14 mouse cellular contexts compared by ENCODE assay signal in genomic region chr17:25374011-25374410, GRCm38 (mm10). TPM values are rescaled to one million over a fixed set of nuclear protein-coding genes. Genes with fewer than 3 reads are reported as not detected.
DNase-seq lines count a peak whose midpoint lies in the region; ATAC-seq lines count a peak whose summit lies in the region.
"Had no signal": no experiment of that assay in that cellular context is flagged by ENCODE, and none has a peak within 500 bp of the region (broad histone marks: within the 10 kb centered on the region; RNA-seq: fewer than 3 reads in every experiment).

No protein-coding gene starts in this region.

- H3K9me3 ChIP-seq in midbrain, embryonic 11.5 days (ENCODE audit: control insufficient read depth, low read length), result no peaks in the 10 kb centered on the region
- H3K9me3 ChIP-seq in midbrain, embryonic 10.5 days (replicated peaks), result no peaks in the 10 kb centered on the region
- H3K9me3 ChIP-seq: limb, embryonic 12.5 days; neural tube, embryonic 13.5 days had no signal

- H3K9ac ChIP-seq in midbrain, embryonic 11.5 days (ENCODE audit: low read length), result no peak overlapping the region
- H3K9ac ChIP-seq: limb, embryonic 12.5 days; neural tube, embryonic 13.5 days had no signal

- no peaks in the 10 kb centered on the region for H3K4me1 ChIP-seq in midbrain, embryonic 11.5 days (ENCODE audit: control insufficient read depth, insufficient read depth, low read length)
- H3K4me1 ChIP-seq in midbrain, embryonic 10.5 days, result no peaks in the 10 kb centered on the region; the same call in 1 of the 2 replicates
- H3K4me1 ChIP-seq: limb, embryonic 12.5 days; neural tube, embryonic 13.5 days had no signal

- no peaks in the 10 kb centered on the region for H3K36me3 ChIP-seq in midbrain, embryonic 11.5 days (ENCODE audit: control insufficient read depth, insufficient read depth, low read length)
- peaks cover 21% of the 10 kb centered on the region; the same call in 1 of the 2 replicates for H3K36me3 ChIP-seq in midbrain, embryonic 10.5 days

- peak; percentile 31 for DNase-seq in heart, postnatal 4 days
- no peak for DNase-seq in heart, adult 9 months (ENCODE audit: low spot score in 2 of 2)
- DNase-seq in midbrain, embryonic 11.5 days (ENCODE audit: low spot score, missing footprints), result peak; percentile 69
- DNase-seq in midbrain, embryonic 10.5 days (ENCODE audit: low spot score), result no peak
- DNase-seq in embryo, embryonic 10.5 days (ENCODE audit: low spot score), result peak; percentile 59
- DNase-seq in mesoderm, embryonic 11.5 days (ENCODE audit: low read depth, low spot score), result peak; percentile 32
- DNase-seq: cerebellum, adult 11-12 months; thymus, adult 2 months had no signal

- no peak overlapping the region for H3K27ac ChIP-seq in midbrain, embryonic 11.5 days (ENCODE audit: low read depth, low read length)
- no peak overlapping the region for H3K27ac ChIP-seq in midbrain, embryonic 10.5 days (replicated peaks)
- H3K27ac ChIP-seq: limb, embryonic 12.5 days; neural tube, embryonic 13.5 days had no signal

- H3K4me3 ChIP-seq in midbrain, embryonic 11.5 days (ENCODE audit: low read depth, low read length), result no peak overlapping the region
- no peak overlapping the region for H3K4me3 ChIP-seq in midbrain, embryonic 10.5 days
- H3K4me3 ChIP-seq: limb, embryonic 12.5 days; neural tube, embryonic 13.5 days had no signal

- 54% methylated on average over 9 of the region's 9 CpGs for WGBS in midbrain, embryonic 11.5 days
- 47% methylated on average over 9 of the region's 9 CpGs for WGBS in midbrain, embryonic 10.5 days

- no peak for ATAC-seq in midbrain, embryonic 11.5 days (ENCODE audit: low FRiP score)
- no peak for ATAC-seq in frontal cortex, adult (ENCODE audit: low TSS enrichment)
- ATAC-seq in inflammation-experienced regulatory T-cells, adult 6 months, result no peak

- H3K4me2 ChIP-seq in midbrain, embryonic 11.5 days, result no peak overlapping the region
- H3K4me2 ChIP-seq: limb, embryonic 12.5 days; neural tube, embryonic 13.5 days had no signal

- no peaks in the 10 kb centered on the region for H3K27me3 ChIP-seq in midbrain, embryonic 11.5 days (ENCODE audit: control insufficient read depth, insufficient read depth, low read length)
- peaks cover 7% of the 10 kb centered on the region; the same call in 1 of the 2 replicates for H3K27me3 ChIP-seq in midbrain, embryonic 10.5 days (ENCODE audit: low read depth, poor library complexity, severe bottlenecking)
- H3K27me3 ChIP-seq: neural tube, embryonic 13.5 days had no signal

RNA-seq across cellular contexts. Expression of gene Tpsg1, which starts 4.9 kb away (rescaled TPM):
- total RNA-seq in heart, postnatal 4 days (2021), result under 1 TPM in 1 of 2 experiments, not detected in 1; 0.24 TPM
- polyA plus RNA-seq in midbrain, embryonic 11.5 days (2014; fragmentation: Nextera tagmentation; extraction: Ambion mirVana), result not detected in 2 replicates
- polyA plus RNA-seq in midbrain, embryonic 10.5 days (2016; fragmentation: Nextera tagmentation; extraction: Ambion mirVana), result not detected in 2 replicates
- polyA plus RNA-seq in inflammation-experienced regulatory T-cells, adult 6 months (2017; shearing (Covaris generic)), result not detected
- total RNA-seq: ES-E14 had no signal
- polyA plus RNA-seq: gonadal fat pad, adult 2 months; limb, embryonic 12.5 days had no signal

RNA-seq across cellular contexts. Expression of gene Tpsb2, which starts 7.9 kb away (rescaled TPM):
- 10 to 100 TPM; 11.1 to 15.7 TPM for total RNA-seq in heart, postnatal 4 days (2021)
- not detected in 2 replicates for polyA plus RNA-seq in midbrain, embryonic 11.5 days (2014; fragmentation: Nextera tagmentation; extraction: Ambion mirVana)
- polyA plus RNA-seq in midbrain, embryonic 10.5 days (2016; fragmentation: Nextera tagmentation; extraction: Ambion mirVana), result not detected in 2 replicates
- not detected for polyA plus RNA-seq in inflammation-experienced regulatory T-cells, adult 6 months (2017; shearing (Covaris generic))
- total RNA-seq: ES-E14 had no signal
- polyA plus RNA-seq: limb, embryonic 12.5 days; neural tube, embryonic 13.5 days had no signal

RNA-seq across cellular contexts. Expression of gene Tpsab1, which starts 28.6 kb away (rescaled TPM):
- 1 to 10 TPM; 3.9 to 6.7 TPM for total RNA-seq in heart, postnatal 4 days (2021)
- not detected in 2 replicates for polyA plus RNA-seq in midbrain, embryonic 11.5 days (2014; fragmentation: Nextera tagmentation; extraction: Ambion mirVana)
- not detected in 2 replicates for polyA plus RNA-seq in midbrain, embryonic 10.5 days (2016; fragmentation: Nextera tagmentation; extraction: Ambion mirVana)
- not detected for polyA plus RNA-seq in inflammation-experienced regulatory T-cells, adult 6 months (2017; shearing (Covaris generic))
- total RNA-seq: ES-E14 had no signal
- polyA plus RNA-seq: limb, embryonic 12.5 days; neural tube, embryonic 13.5 days had no signal

RNA-seq across cellular contexts. Expression of gene Prss29, which starts 55.6 kb away (rescaled TPM):
- not detected for total RNA-seq in heart, postnatal 4 days (2021)
- polyA plus RNA-seq in midbrain, embryonic 11.5 days (2014; fragmentation: Nextera tagmentation; extraction: Ambion mirVana), result not detected in 2 replicates
- polyA plus RNA-seq in midbrain, embryonic 10.5 days (2016; fragmentation: Nextera tagmentation; extraction: Ambion mirVana), result not detected in 2 replicates
- not detected for polyA plus RNA-seq in inflammation-experienced regulatory T-cells, adult 6 months (2017; shearing (Covaris generic))
- total RNA-seq: ES-E14 had no signal
- polyA plus RNA-seq: limb, embryonic 12.5 days; neural tube, embryonic 13.5 days had no signal

RNA-seq across cellular contexts. Expression of gene Cacna1h, which starts 59.6 kb away (rescaled TPM):
- total RNA-seq in heart, postnatal 4 days (2021), result 10 to 100 TPM; 14.5 to 19.1 TPM
- polyA plus RNA-seq in midbrain, embryonic 11.5 days (2014; fragmentation: Nextera tagmentation; extraction: Ambion mirVana), result 3.5 and 4.3 TPM in 2 replicates
- polyA plus RNA-seq in midbrain, embryonic 10.5 days (2016; fragmentation: Nextera tagmentation; extraction: Ambion mirVana), result 2.1 and 3.6 TPM in 2 replicates
- polyA plus RNA-seq in inflammation-experienced regulatory T-cells, adult 6 months (2017; shearing (Covaris generic)), result not detected

Comparison
In these comparisons a context has a peak if more than half of its experiments do, and no peak if none do; other contexts are left out.
1. DNase-seq: peak in heart, postnatal 4 days (single experiment), midbrain, embryonic 11.5 days (single experiment), embryo, embryonic 10.5 days (single experiment) and mesoderm, embryonic 11.5 days (single experiment); none in heart, adult 9 months (0 of 2) and midbrain, embryonic 10.5 days (single experiment).